Mouse (Mus musculus) MEL (cell line): ENCODE measurements around the gene Pdlim1.

ENCODE experiments used
- CTCF ChIP-seq, 3 experiments: IDR thresholded peaks in 2 of 3; conservative IDR thresholded peaks in 1 of 3; 2 replicates each; pipeline ENCODE4 v1.5.1; 2011 to 2012; ENCODE audit warnings: low read length in 3 of 3, low read depth in 2 of 3, mild to moderate bottlenecking in 2 of 3, improper control_type of control experiment in 1 of 3, inconsistent platforms in 1 of 3, mixed read lengths in 1 of 3, moderate library complexity in 1 of 3; ENCODE audit not compliant: control insufficient read depth in 1 of 3, insufficient read depth in 1 of 3, poor library complexity in 1 of 3, severe bottlenecking in 1 of 3
- GATA1 ChIP-seq: IDR thresholded peaks from 2 replicates; pipeline ENCODE4 v1.6.1; 2011; ENCODE audit warnings: low read depth, low read length, improper control_type of control experiment
- POLR2A ChIP-seq, 2 experiments: IDR thresholded peaks; 2 replicates each; pipeline ENCODE4 v1.6.1; 2011 to 2012; ENCODE audit warnings: low read length in 2 of 2, mild to moderate bottlenecking in 2 of 2, control low read depth in 1 of 2, improper control_type of control experiment in 1 of 2, low read depth in 1 of 2, moderate library complexity in 1 of 2; ENCODE audit not compliant: control insufficient read depth in 1 of 2, insufficient read depth in 1 of 2, poor library complexity in 1 of 2
- TCF12 ChIP-seq: IDR thresholded peaks from 2 replicates; pipeline ENCODE4 v1.6.1; 2014; ENCODE audit warnings: low read depth, mild to moderate bottlenecking, inconsistent platforms, low read length, improper control_type of control experiment, moderate library complexity
- USF1 ChIP-seq: IDR thresholded peaks from 2 replicates; pipeline ENCODE4 v1.6.1; 2014; ENCODE audit warnings: low read depth, mild to moderate bottlenecking, inconsistent platforms, low read length, improper control_type of control experiment, moderate library complexity

GRCm38 (mm10) chr19:40257396-40257795 lies 14.2 kb downstream of the Pdlim1 start:
- no peak for TF ChIP-seq GATA1
- TF ChIP-seq TCF12 = no peak
- TF ChIP-seq CTCF (IDR thresholded peaks at IDR 0.05 in 2 of 3, conservative IDR thresholded peaks at IDR 0.05 in 1 of 3; ENCODE audit: control insufficient read depth in 1 of 3, insufficient read depth in 1 of 3, low read depth in 2 of 3, low read length in 3 of 3, poor library complexity in 1 of 3, severe bottlenecking in 1 of 3) = no peak
- TF ChIP-seq USF1 = no peak
- no peak for TF ChIP-seq POLR2A (IDR thresholded peaks at IDR 0.05; ENCODE audit: control insufficient read depth in 1 of 2, insufficient read depth in 1 of 2, low read depth in 1 of 2, low read length in 2 of 2, poor library complexity in 1 of 2)
